Mouse (Mus musculus) spleen, adult 2 months (tissue): Measurements from ENCODE around the gene Hdgf. TPM values are rescaled to one million over a fixed set of nuclear protein-coding genes. Genes with fewer than 3 reads are reported as not detected.
A peak's percentile ranks its signal among the peaks of the same experiment; 100 is the strongest.

Experiments used
- DNase-seq, 2 experiments: peaks; one replicate each; pipeline versions ENCODE4 v3.0.0 to v3.0.0-alpha.2; 2012 to 2021; ENCODE audit warnings: low spot score in 2 of 2, low read depth in 1 of 2
- H3K27ac ChIP-seq: fragments of 200-500 bp; 2 replicates; pipeline ENCODE4 v1.5.1; 2012; ENCODE audit warnings: low read length, inconsistent platforms; ENCODE audit not compliant: insufficient read depth
- H3K27me3 ChIP-seq: fragments of 200-500 bp; 2 replicates; pipeline ENCODE4 v1.6.1; 2012; ENCODE audit warnings: mild to moderate bottlenecking, moderate library complexity, low read length, inconsistent platforms; ENCODE audit not compliant: control insufficient read depth, insufficient read depth
- H3K36me3 ChIP-seq: fragments of 200-500 bp; 2 replicates; pipeline ENCODE4 v1.6.1; 2012; ENCODE audit warnings: mild to moderate bottlenecking, low read length, inconsistent platforms; ENCODE audit not compliant: control insufficient read depth, insufficient read depth
- H3K4me1 ChIP-seq: fragments of 200-500 bp; 2 replicates; pipeline ENCODE4 v1.6.1; 2011; ENCODE audit warnings: inconsistent platforms; ENCODE audit not compliant: control insufficient read depth, insufficient read depth, insufficient read length
- H3K4me3 ChIP-seq: fragments of 200-500 bp; 2 replicates; pipeline ENCODE4 v1.5.1; 2011; ENCODE audit warnings: mild to moderate bottlenecking, inconsistent platforms; ENCODE audit not compliant: insufficient read depth, insufficient read length; ENCODE audit errors: extremely low read depth
- CTCF ChIP-seq: fragments of 200-500 bp; IDR thresholded peaks from 2 replicates; pipeline ENCODE4 v1.5.1; 2011; ENCODE audit warnings: mild to moderate bottlenecking, inconsistent platforms; ENCODE audit not compliant: insufficient read depth, insufficient read length, insufficient replicate concordance; ENCODE audit errors: extremely low read depth
- POLR2A ChIP-seq: fragments of 200-500 bp; IDR thresholded peaks from 2 replicates; pipeline ENCODE4 v1.6.1; 2011; ENCODE audit warnings: low read depth, low read length, inconsistent platforms
- WGBS: fragments of 180-500 bp; shearing (Covaris S2); methylation state at CpG from one replicate; pipeline ENCODE4 v1.1.7; 2018; 5-methylcytosine and 5-hydroxymethylcytosine counted together
- polyA plus RNA-seq: library from polyadenylated mRNA; depleted of rRNA; stranded (reverse); fragments of >200 nt; gene quantifications from 2 replicates; pipeline ENCODE4 v1.2.3, GENCODE M21; 2012

The Hdgf gene
- polyA plus RNA-seq, 1 experiment = 43.6 TPM

DNA sequence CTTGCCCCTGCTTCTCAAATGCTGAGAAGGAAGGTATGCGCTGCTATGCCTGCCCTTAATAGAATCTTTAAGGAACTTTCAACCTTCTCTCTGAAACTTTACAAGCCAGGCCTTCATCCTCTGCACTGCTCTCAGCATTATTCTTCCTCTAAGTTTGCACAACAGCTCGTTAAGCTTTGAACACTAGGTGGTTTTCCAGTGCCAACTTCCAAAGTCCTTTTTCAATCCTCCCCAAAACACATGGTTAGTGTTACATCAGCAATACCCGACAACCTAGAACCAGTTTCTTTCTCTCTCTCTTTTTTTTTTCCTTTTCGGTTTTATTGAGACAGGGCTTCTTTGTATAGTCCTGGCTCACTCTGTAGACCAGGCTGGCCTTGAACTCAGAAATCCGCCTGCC lies 27.9 kb downstream of the Hdgf start:
- DNase-seq = no peak
- no peak for TF ChIP-seq CTCF
- TF ChIP-seq POLR2A = no peak
- Histone ChIP-seq H3K36me3 (peaks cover 28% of the 10 kb centered on the region), H3K27ac (no peak overlapping the region), H3K4me1 (peaks cover 6% of the 10 kb centered on the region; the same call in 1 of the 2 replicates), H3K4me3 (no peak overlapping the region), H3K27me3 (no peaks in the 10 kb centered on the region)
- 84% methylated on average over 5 of the region's 5 CpGs for WGBS

GRCm38 (mm10) chr3:87934501-87934900 lies 28.4 kb downstream of the Hdgf start:
- Histone ChIP-seq H3K4me3 (no peak overlapping the region), H3K4me1 (peaks cover 6% of the 10 kb centered on the region; the same call in 1 of the 2 replicates), H3K27ac (no peak overlapping the region), H3K27me3 (no peaks in the 10 kb centered on the region), H3K36me3 (peaks cover 32% of the 10 kb centered on the region)
- no peak for DNase-seq
- TF ChIP-seq POLR2A = no peak
- TF ChIP-seq CTCF = no peak
- 92% methylated on average over 4 of the region's 4 CpGs for WGBS

- Histone ChIP-seq H3K4me3 (no peak overlapping the region), H3K27ac (no peak overlapping the region), H3K36me3 (peaks cover 32% of the 10 kb centered on the region), H3K4me1 (peaks cover 6% of the 10 kb centered on the region; the same call in 1 of the 2 replicates), H3K27me3 (no peaks in the 10 kb centered on the region)
- no peak for TF ChIP-seq POLR2A
- TF ChIP-seq CTCF = no peak
- DNase-seq = no peak
- 90% methylated on average over 4 of the region's 4 CpGs for WGBS
Measured at GRCm38 (mm10) chr3:87935201-87935600, 29.1 kb downstream of the Hdgf start.

GRCm38 (mm10) chr3:87935776-87936175 lies 29.7 kb downstream of the Hdgf start:
- H3K4me1 ChIP-seq = peaks cover 6% of the 10 kb centered on the region; the same call in 1 of the 2 replicates
- peak in 1 of 2 experiments; percentile 50 for DNase-seq
- TF ChIP-seq POLR2A (no peak), CTCF (peak; percentile 82; the same call in 1 of the 2 replicates)
- H3K27ac ChIP-seq = no peak overlapping the region
- 99% methylated on average over 2 of the region's 2 CpGs for WGBS
- H3K4me3 ChIP-seq = no peak overlapping the region
- H3K27me3 ChIP-seq = no peaks in the 10 kb centered on the region
- peaks cover 35% of the 10 kb centered on the region for H3K36me3 ChIP-seq

DNA sequence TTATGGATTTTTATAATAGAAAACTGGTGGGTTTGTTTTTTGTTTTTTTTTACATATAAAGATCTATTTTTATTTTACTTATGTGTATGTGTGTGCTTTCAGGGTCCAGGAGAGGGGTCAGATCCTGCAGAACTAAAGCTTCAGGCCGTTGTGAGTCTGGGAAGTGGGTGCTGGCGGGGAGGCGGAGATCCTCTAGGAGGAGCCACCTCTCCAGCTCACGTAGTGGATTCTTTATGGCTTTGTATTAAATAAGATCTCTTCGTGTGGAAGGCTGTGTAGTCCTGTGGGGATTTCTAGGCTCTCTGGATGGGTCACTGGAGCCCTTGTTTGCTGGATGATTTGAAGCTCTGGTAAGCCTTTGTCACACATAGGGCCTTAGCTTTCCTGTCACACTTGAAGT lies 34.5 kb downstream of the Hdgf start:
- Histone ChIP-seq H3K4me1 (no peaks in the 10 kb centered on the region), H3K36me3 (peaks cover 31% of the 10 kb centered on the region), H3K4me3 (no peak overlapping the region), H3K27me3 (no peaks in the 10 kb centered on the region), H3K27ac (no peak overlapping the region)
- 89% methylated on average over 5 of the region's 5 CpGs for WGBS
- DNase-seq = no peak
- TF ChIP-seq CTCF = no peak
- no peak for TF ChIP-seq POLR2A

DNA sequence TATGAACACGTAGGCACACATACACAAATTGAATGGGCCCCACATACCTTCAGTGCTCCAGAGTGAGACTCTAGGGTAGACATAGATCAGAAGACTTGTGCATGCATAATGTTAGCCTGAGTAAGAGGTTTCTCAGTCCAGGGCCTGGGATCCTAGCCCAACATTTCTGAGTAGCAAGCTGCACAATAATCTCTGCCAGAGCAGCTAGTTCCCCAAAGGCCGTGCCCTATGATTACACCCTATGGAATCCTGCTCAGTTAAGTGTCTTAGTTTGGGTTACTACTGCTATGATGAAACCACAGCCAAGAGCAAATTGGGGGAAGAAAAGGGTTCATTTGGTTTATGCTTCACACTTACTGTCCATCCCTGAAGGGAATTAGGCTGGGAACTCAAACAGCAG lies 36.4 kb downstream of the Hdgf start:
- TF ChIP-seq POLR2A (no peak), CTCF (no peak)
- Histone ChIP-seq H3K36me3 (peaks cover 25% of the 10 kb centered on the region), H3K27me3 (peaks cover 3% of the 10 kb centered on the region), H3K27ac (no peak overlapping the region), H3K4me1 (no peaks in the 10 kb centered on the region; the same call in 1 of the 2 replicates), H3K4me3 (no peak overlapping the region)
- no peak for DNase-seq
- 94% methylated on average over 2 of the region's 2 CpGs for WGBS

GRCm38 (mm10) chr3:87943586-87943985 lies 37.5 kb downstream of the Hdgf start:
- TF ChIP-seq CTCF (no peak), POLR2A (no peak)
- DNase-seq = no peak
- peaks cover 20% of the 10 kb centered on the region for H3K36me3 ChIP-seq
- H3K4me1 ChIP-seq = no peaks in the 10 kb centered on the region; the same call in 1 of the 2 replicates
- WGBS = 86% methylated on average over 7 of the region's 7 CpGs
- no peak overlapping the region for H3K27ac ChIP-seq
- peaks cover 10% of the 10 kb centered on the region for H3K27me3 ChIP-seq
- no peak overlapping the region for H3K4me3 ChIP-seq
